Mouse (Mus musculus) thymus, adult 2 months (tissue): Measurements from ENCODE around the gene Tmem145.

ENCODE experiments used
- CTCF ChIP-seq: fragments of 200-500 bp; IDR thresholded peaks from 2 replicates; pipeline ENCODE4 v1.5.1; 2012; ENCODE audit warnings: mild to moderate bottlenecking, control low read depth, low read length, moderate library complexity, borderline replicate concordance; ENCODE audit not compliant: control insufficient read depth, poor library complexity, insufficient read depth; ENCODE audit errors: extremely low read depth
- POLR2A ChIP-seq: fragments of 200-500 bp; IDR thresholded peaks from 2 replicates; pipeline ENCODE4 v1.6.1; 2012; ENCODE audit warnings: mild to moderate bottlenecking, low read length, control low read depth, moderate library complexity; ENCODE audit not compliant: control insufficient read depth, poor library complexity, insufficient read depth; ENCODE audit errors: extremely low read depth

DNA sequence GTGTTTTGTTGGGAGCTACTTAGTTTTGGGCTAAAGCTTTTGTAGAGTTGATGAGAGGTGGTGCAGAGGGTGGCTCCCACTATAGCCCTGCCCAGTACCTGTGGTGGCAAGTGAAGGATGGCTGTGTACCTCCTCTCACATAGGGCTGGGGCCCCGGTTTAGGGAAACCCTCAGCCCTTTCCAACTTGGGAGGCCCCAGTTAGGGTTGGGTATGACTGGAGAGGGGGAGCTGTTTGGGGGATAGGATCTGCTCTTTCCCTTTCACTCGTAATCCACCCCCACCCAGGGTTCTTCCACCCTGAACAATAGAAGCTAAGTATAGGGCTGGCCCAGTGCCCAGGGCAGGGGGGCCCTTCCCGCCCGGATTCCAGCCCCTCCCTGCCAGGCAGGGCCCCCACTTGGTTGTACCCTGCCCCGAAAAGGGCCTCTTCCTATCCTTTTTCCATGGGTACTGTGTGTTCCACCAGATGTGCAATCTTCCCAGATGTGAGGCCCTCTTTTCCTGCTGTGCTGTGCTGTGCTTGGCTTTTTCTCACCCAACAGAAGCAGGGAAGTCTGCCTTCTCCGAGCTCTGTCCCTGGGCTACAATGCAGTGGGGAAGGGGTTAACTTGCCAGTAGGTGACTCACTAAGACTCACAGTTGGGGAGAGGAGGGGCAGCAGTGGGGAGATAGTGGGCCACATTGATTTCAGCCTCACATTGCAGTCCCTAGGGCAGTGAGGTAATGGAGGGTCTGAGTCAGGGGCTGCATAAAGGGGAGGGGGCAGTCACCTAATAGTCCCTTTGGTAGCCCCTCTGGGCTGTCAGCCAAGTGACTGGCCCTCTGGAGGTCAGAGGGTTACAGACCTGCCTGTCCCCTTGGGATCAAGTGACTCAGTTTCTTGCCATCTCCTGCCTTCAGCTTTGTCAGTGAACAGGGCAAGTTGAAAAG is 25.8 kb upstream of the Tmem145 start:
- TF ChIP-seq POLR2A: no peak
- no peak for TF ChIP-seq CTCF
